Mouse (Mus musculus): ENCODE results near the gene Sdf2l1. TPM values are rescaled to one million over a fixed set of nuclear protein-coding genes. Genes with fewer than 3 reads are reported as not detected.

Gene Sdf2l1
- total and polyA plus RNA-seq, 3 experiments, result 249 to 263 TPM; not detected in 1

GRCm38 (mm10) chr16:17088346-17088745, 43.8 kb downstream of the Sdf2l1 start:
- Histone ChIP-seq H3K4me3 (ENCODE audit: control insufficient read depth in 1 of 2, insufficient read depth in 1 of 2, low read depth in 2 of 2, low read length in 2 of 2) (no peak overlapping the region), H3K9me3 (replicated peaks; ENCODE audit: insufficient read depth, low read length) (no peaks in the 10 kb centered on the region), H3K27ac (ENCODE audit: control insufficient read depth, low read depth, low read length) (no peak overlapping the region), H3K79me2 (ENCODE audit: control insufficient read depth, insufficient read depth, low read length, poor library complexity) (no peaks in the 10 kb centered on the region), H3K27me3 (ENCODE audit: control insufficient read depth in 1 of 2, insufficient read depth in 2 of 2, low read length in 2 of 2) (no peaks in the 10 kb centered on the region), H3K36me3 (ENCODE audit: control insufficient read depth in 1 of 2, insufficient read depth in 2 of 2, low read length in 2 of 2) (peaks cover 0 to 10% of the 10 kb centered on the region in 2 experiments; a peak in 2 of 4 replicates), H3K9ac (ENCODE audit: control insufficient read depth, low read depth, low read length, poor library complexity, severe bottlenecking) (no peak overlapping the region), H3K4me1 (ENCODE audit: control insufficient read depth in 1 of 2, insufficient read depth in 2 of 2, low read length in 2 of 2) (no peaks in the 10 kb centered on the region)
- DNase-seq (ENCODE audit: low read depth, low spot score), result no peak
- no peak for TF ChIP-seq MAFK (IDR thresholded peaks at IDR 0.05; ENCODE audit: borderline replicate concordance, low read depth, low read length)
- peak in 1 of 3 experiments; percentile 26; a peak in 2 of 6 replicates for TF ChIP-seq CTCF (IDR thresholded peaks at IDR 0.05 in 2 of 3, conservative IDR thresholded peaks at IDR 0.05 in 1 of 3; ENCODE audit: control insufficient read depth in 1 of 3, insufficient read depth in 1 of 3, low read depth in 2 of 3, low read length in 3 of 3, poor library complexity in 1 of 3, severe bottlenecking in 1 of 3)
- TF ChIP-seq RAD21 (IDR thresholded peaks at IDR 0.05; ENCODE audit: low read depth, low read length), result peak; percentile 5; the same call in 1 of the 2 replicates
- no peak for TF ChIP-seq TBP (IDR thresholded peaks at IDR 0.05; ENCODE audit: low read depth, low read length)
- no peak for TF ChIP-seq POLR2A (IDR thresholded peaks at IDR 0.05; ENCODE audit: control insufficient read depth in 1 of 2, insufficient read depth in 1 of 2, low read depth in 1 of 2, low read length in 2 of 2, poor library complexity in 1 of 2)
- no peak for TF ChIP-seq ZC3H11A (IDR thresholded peaks at IDR 0.05; ENCODE audit: low read depth, low read length)
- TF ChIP-seq HCFC1 (IDR thresholded peaks at IDR 0.05; ENCODE audit: low read depth, low read length), result no peak
- no peak for TF ChIP-seq MXI1 (IDR thresholded peaks at IDR 0.05; ENCODE audit: low read depth, low read length)
- TF ChIP-seq POLR2AphosphoS5 (IDR thresholded peaks at IDR 0.05; ENCODE audit: borderline replicate concordance, low read depth, low read length), result no peak
- TF ChIP-seq RCOR1 (IDR thresholded peaks at IDR 0.05; ENCODE audit: low read depth, low read length), result no peak
- TF ChIP-seq BHLHE40 (IDR thresholded peaks at IDR 0.05; ENCODE audit: borderline replicate concordance, low read depth, low read length), result no peak
- no peak for TF ChIP-seq SIN3A (IDR thresholded peaks at IDR 0.05; ENCODE audit: low read length)
- TF ChIP-seq USF1 (IDR thresholded peaks at IDR 0.05; ENCODE audit: low read depth, low read length), result no peak
- no peak for TF ChIP-seq CHD1 (IDR thresholded peaks at IDR 0.05; ENCODE audit: low read depth, low read length)
- TF ChIP-seq TCF12 (IDR thresholded peaks at IDR 0.05; ENCODE audit: low read depth, low read length), result no peak
- TF ChIP-seq EP300 (IDR thresholded peaks at IDR 0.05; ENCODE audit: low read depth in 1 of 2, low read length in 2 of 2), result no peak
- TF ChIP-seq UBTF (IDR thresholded peaks at IDR 0.05; ENCODE audit: borderline replicate concordance, insufficient read depth, low read depth, low read length), result no peak

- no peaks in the 10 kb centered on the region for H3K9me3 ChIP-seq (replicated peaks; ENCODE audit: insufficient read depth, low read length)
- no peak overlapping the region for H3K9ac ChIP-seq (ENCODE audit: control insufficient read depth, low read depth, low read length, poor library complexity, severe bottlenecking)
- peaks cover 0 to 10% of the 10 kb centered on the region in 2 experiments; a peak in 2 of 4 replicates for H3K36me3 ChIP-seq (ENCODE audit: control insufficient read depth in 1 of 2, insufficient read depth in 2 of 2, low read length in 2 of 2)
- TF ChIP-seq ZC3H11A (IDR thresholded peaks at IDR 0.05; ENCODE audit: low read depth, low read length) (no peak), POLR2AphosphoS2 (IDR thresholded peaks at IDR 0.05; ENCODE audit: low read length) (no peak), KAT2A (conservative IDR thresholded peaks at IDR 0.05; ENCODE audit: low read depth, low read length) (no peak), MAX (IDR thresholded peaks at IDR 0.05; ENCODE audit: low read length) (no peak), CTCF (IDR thresholded peaks at IDR 0.05 in 2 of 3, conservative IDR thresholded peaks at IDR 0.05 in 1 of 3; ENCODE audit: control insufficient read depth in 1 of 3, insufficient read depth in 1 of 3, low read depth in 2 of 3, low read length in 3 of 3, poor library complexity in 1 of 3, severe bottlenecking in 1 of 3) (no peak), USF1 (IDR thresholded peaks at IDR 0.05; ENCODE audit: low read depth, low read length) (no peak)
- DNase-seq (ENCODE audit: low read depth, low spot score), result no peak
- no peak overlapping the region for H3K4me3 ChIP-seq (ENCODE audit: control insufficient read depth in 1 of 2, insufficient read depth in 1 of 2, low read depth in 2 of 2, low read length in 2 of 2)
- H3K27ac ChIP-seq (ENCODE audit: control insufficient read depth, low read depth, low read length), result no peak overlapping the region
- no peaks in the 10 kb centered on the region for H3K4me1 ChIP-seq (ENCODE audit: control insufficient read depth in 1 of 2, insufficient read depth in 2 of 2, low read length in 2 of 2)
- no peaks in the 10 kb centered on the region for H3K27me3 ChIP-seq (ENCODE audit: control insufficient read depth in 1 of 2, insufficient read depth in 2 of 2, low read length in 2 of 2)
- H3K79me2 ChIP-seq (ENCODE audit: control insufficient read depth, insufficient read depth, low read length, poor library complexity), result no peaks in the 10 kb centered on the region
Measured at GRCm38 (mm10) chr16:17086669-17087193, 45.5 kb downstream of the Sdf2l1 start.
